In genomic region chr10:20680986-20681385, GRCm38 (mm10) we compare ENCODE assay signal across 22 mouse cellular contexts.
"Had no signal": no experiment of that assay in that cellular context is flagged by ENCODE, and none has a peak within 500 bp of the region (broad histone marks: within the 10 kb centered on the region; RNA-seq: fewer than 3 reads in every experiment).

No protein-coding gene starts in this region.

- H3K4me1 ChIP-seq: limb, embryonic 10.5 days; limb, embryonic 13.5 days; liver, embryonic 15.5 days; midbrain, embryonic 10.5 days; midbrain, embryonic 15.5 days; neural tube, embryonic 12.5 days; neural tube, embryonic 15.5 days; stomach, embryonic 15.5 days had no signal

- H3K27me3 ChIP-seq: limb, embryonic 13.5 days; liver, embryonic 15.5 days; midbrain, embryonic 15.5 days; neural tube, embryonic 12.5 days; neural tube, embryonic 15.5 days; stomach, embryonic 15.5 days had no signal

- H3K27ac ChIP-seq: kidney, postnatal 0 days; layer of hippocampus, adult 2 months; limb, embryonic 10.5 days; limb, embryonic 13.5 days; liver, embryonic 15.5 days; midbrain, embryonic 10.5 days; midbrain, embryonic 15.5 days; neural tube, embryonic 12.5 days; neural tube, embryonic 15.5 days; stomach, embryonic 15.5 days had no signal

- H3K36me3 ChIP-seq: limb, embryonic 10.5 days; limb, embryonic 13.5 days; liver, embryonic 15.5 days; midbrain, embryonic 10.5 days; midbrain, embryonic 15.5 days; neural tube, embryonic 12.5 days; neural tube, embryonic 15.5 days; stomach, embryonic 15.5 days had no signal

- H3K9ac ChIP-seq: limb, embryonic 13.5 days; liver, embryonic 15.5 days; midbrain, embryonic 15.5 days; neural tube, embryonic 12.5 days; neural tube, embryonic 15.5 days; stomach, embryonic 15.5 days had no signal

- H3K4me3 ChIP-seq: layer of hippocampus, adult 2 months; limb, embryonic 10.5 days; limb, embryonic 13.5 days; liver, embryonic 15.5 days; midbrain, embryonic 10.5 days; midbrain, embryonic 15.5 days; neural tube, embryonic 12.5 days; neural tube, embryonic 15.5 days; stomach, embryonic 15.5 days had no signal

- H3K9me3 ChIP-seq: limb, embryonic 10.5 days; liver, embryonic 15.5 days; midbrain, embryonic 10.5 days; midbrain, embryonic 15.5 days; neural tube, embryonic 12.5 days; neural tube, embryonic 15.5 days; stomach, embryonic 15.5 days had no signal

- DNase-seq: kidney, adult 2 months; kidney, postnatal 25 days; layer of hippocampus, adult 9-11 months; lung, adult 2 months; lung, postnatal 14 days; lung, postnatal 4 days; right cerebral cortex, adult 18-20 months; right cerebral cortex, postnatal 14 days; right cerebral cortex, postnatal 4 days; spleen, adult 18-20 months; thymus, postnatal 25 days had no signal

- H3K4me2 ChIP-seq: limb, embryonic 13.5 days; liver, embryonic 15.5 days; midbrain, embryonic 15.5 days; neural tube, embryonic 12.5 days; neural tube, embryonic 15.5 days; stomach, embryonic 15.5 days had no signal

- ATAC-seq: intestine, postnatal 0 days; midbrain, embryonic 15.5 days had no signal
